Mouse (Mus musculus) forebrain, embryonic 15.5 days (tissue): ENCODE measurements at regions not wholly inside any gene's neighbourhood (a gene's known extent, or its start where the extent isn't known, plus 50 kb on each side); places are given as distances from the start of the nearest gene placed in this dataset.

ENCODE experiments used
- ATAC-seq: fragments of 200-750 bp; cut with Nextera tagmentation; replicated peaks from 2 replicates; pipeline ENCODE4 v1.8.0; 2017; ENCODE audit warnings: mild to moderate bottlenecking, moderate TSS enrichment, moderate library complexity
- H3K27ac ChIP-seq: fragments of 300-500 bp; sonication (generic); replicated peaks from 2 replicates; pipeline ENCODE4 v1.5.1; 2015; ENCODE audit warnings: mild to moderate bottlenecking, inconsistent platforms
- H3K27me3 ChIP-seq: fragments of 300-500 bp; sonication (generic); 2 replicates; pipeline ENCODE4 v1.6.1; 2015; ENCODE audit warnings: inconsistent platforms
- H3K36me3 ChIP-seq: fragments of 300-500 bp; sonication (generic); 2 replicates; pipeline ENCODE4 v1.6.1; 2015; ENCODE audit warnings: mild to moderate bottlenecking, inconsistent platforms
- H3K4me1 ChIP-seq: fragments of 300-500 bp; sonication (generic); 2 replicates; pipeline ENCODE4 v1.6.1; 2015; ENCODE audit warnings: inconsistent platforms
- H3K4me2 ChIP-seq: fragments of 300-500 bp; sonication (generic); replicated peaks from 2 replicates; pipeline ENCODE4 v1.6.1; 2015; ENCODE audit warnings: mild to moderate bottlenecking, inconsistent platforms
- H3K4me3 ChIP-seq: fragments of 300-500 bp; sonication (generic); 2 replicates; pipeline ENCODE4 v1.5.1; 2015; ENCODE audit warnings: mild to moderate bottlenecking, inconsistent platforms
- H3K9ac ChIP-seq: fragments of 300-500 bp; sonication (generic); replicated peaks from 2 replicates; pipeline ENCODE4 v1.6.1; 2015; ENCODE audit warnings: mild to moderate bottlenecking, inconsistent platforms
- H3K9me3 ChIP-seq: fragments of 300-500 bp; sonication (generic); 2 replicates; pipeline ENCODE4 v1.6.1; 2016; ENCODE audit warnings: inconsistent platforms
- WGBS: fragments of 180-500 bp; shearing (Covaris S2); methylation state at CpG from one replicate; pipeline ENCODE4 v1.1.7; 2015; ENCODE audit warnings: mixed read lengths; 5-methylcytosine and 5-hydroxymethylcytosine counted together

DNA sequence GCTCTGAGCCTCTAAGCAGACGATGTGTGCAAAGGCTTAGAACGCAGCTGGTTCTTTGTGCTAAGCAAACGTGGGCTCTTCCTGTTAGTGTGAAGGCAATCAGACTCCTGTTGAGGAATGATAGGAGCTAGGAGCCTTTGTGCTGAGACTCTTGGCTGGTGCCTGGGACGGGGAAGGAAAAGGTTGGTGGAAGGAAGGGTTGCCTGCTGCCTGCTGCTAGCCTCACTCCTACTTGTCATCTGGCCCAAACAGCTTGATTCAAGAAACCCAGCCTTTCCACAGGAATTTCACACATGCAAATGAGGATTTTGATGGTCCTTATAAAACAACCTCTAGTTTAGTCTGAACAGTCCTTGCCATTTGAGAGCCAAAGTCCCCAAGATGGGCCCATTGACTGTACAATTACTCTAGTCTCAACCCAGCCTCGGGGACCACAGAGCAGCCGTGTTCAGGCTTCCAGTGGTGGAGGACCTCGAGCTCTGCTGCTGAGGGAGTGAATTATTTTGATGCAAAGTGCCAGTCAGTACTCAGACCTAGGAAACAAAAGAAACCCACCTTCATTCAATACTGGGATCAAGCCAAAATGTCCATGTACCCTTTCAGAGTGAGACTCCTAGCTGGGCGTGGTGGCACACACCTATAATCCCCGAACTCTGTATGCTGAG, 211.5 kb upstream of the Srek1ip1 start:
- no peak for ATAC-seq
- no peaks in the 10 kb centered on the region for H3K36me3 ChIP-seq
- H3K9me3 ChIP-seq = no peaks in the 10 kb centered on the region
- H3K9ac ChIP-seq = no peak overlapping the region
- WGBS = 56% methylated on average over 9 of the region's 9 CpGs
- H3K27ac ChIP-seq = no peak overlapping the region
- H3K27me3 ChIP-seq = no peaks in the 10 kb centered on the region
- H3K4me1 ChIP-seq = no peaks in the 10 kb centered on the region
- H3K4me2 ChIP-seq = no peak overlapping the region
- no peak overlapping the region for H3K4me3 ChIP-seq
